ENCODE assay signal across 9 mouse cellular contexts in genomic region chr9:21769558-21770183, GRCm38 (mm10). TPM values are rescaled to one million over a fixed set of nuclear protein-coding genes. Genes with fewer than 3 reads are reported as not detected.
DNase-seq lines count a peak whose midpoint lies in the region; ATAC-seq and TF ChIP-seq lines count a peak whose summit lies in the region.
"Had no signal": no experiment of that assay in that cellular context is flagged by ENCODE, and none has a peak within 500 bp of the region (broad histone marks: within the 10 kb centered on the region; RNA-seq: fewer than 3 reads in every experiment).

No protein-coding gene starts in this region.

- WGBS in stomach, embryonic 16.5 days: 73% methylated on average over 26 of the region's 26 CpGs

- intact Hi-C loops in heart, postnatal 14 days (cut with DNase I): loop anchor here (2.0 kb wide), 1 partner anchor 27 kb away; no protein-coding TSS in a partner anchor

- H3K27me3 ChIP-seq in testis, adult 2 months (ENCODE audit: control insufficient read depth, insufficient read depth, low read length): no peaks in the 10 kb centered on the region
- H3K27me3 ChIP-seq in stomach, embryonic 16.5 days (ENCODE audit: control insufficient read depth, insufficient read depth, low read length): no peaks in the 10 kb centered on the region
- H3K27me3 ChIP-seq: midbrain, embryonic 12.5 days had no signal

- no peak for TF ChIP-seq CTCF in testis, adult 2 months (IDR thresholded peaks at IDR 0.05; ENCODE audit: control insufficient read depth, insufficient read depth, insufficient replicate concordance, low read depth, low read length)

- peaks cover 12% of the 10 kb centered on the region for H3K4me1 ChIP-seq in testis, adult 2 months (ENCODE audit: control insufficient read depth, insufficient read depth, low read length)
- peaks cover 12% of the 10 kb centered on the region for H3K4me1 ChIP-seq in stomach, embryonic 16.5 days (ENCODE audit: control insufficient read depth, insufficient read depth, low read length)

- H3K9me3 ChIP-seq in stomach, embryonic 16.5 days (replicated peaks; ENCODE audit: control insufficient read depth, low read length): no peaks in the 10 kb centered on the region
- H3K9me3 ChIP-seq: midbrain, embryonic 12.5 days had no signal

- peak overlapping the region; percentile 39 for H3K9ac ChIP-seq in stomach, embryonic 16.5 days (ENCODE audit: low read length)
- H3K9ac ChIP-seq: midbrain, embryonic 12.5 days had no signal

- H3K36me3 ChIP-seq in testis, adult 2 months (ENCODE audit: control insufficient read depth, insufficient read depth, low read length): no peaks in the 10 kb centered on the region
- H3K36me3 ChIP-seq in stomach, embryonic 16.5 days (ENCODE audit: control insufficient read depth, insufficient read depth, low read length): peaks cover 6% of the 10 kb centered on the region; the same call in 1 of the 2 replicates
- H3K36me3 ChIP-seq: midbrain, embryonic 12.5 days had no signal

- DNase-seq in cerebellum, adult 8-10 months: peak; percentile 57
- DNase-seq in cerebellum, adult 9-10 months: no peak
- no peak for DNase-seq in testis, postnatal 14 days (ENCODE audit: low spot score)
- peak; percentile 70 to 72 for DNase-seq in heart, postnatal 14 days
- DNase-seq in spleen, adult 12 weeks (ENCODE audit: low spot score): no peak

- H3K4me3 ChIP-seq in testis, adult 2 months (ENCODE audit: control insufficient read depth, low read depth, low read length): no peak overlapping the region
- H3K4me3 ChIP-seq in stomach, embryonic 16.5 days (replicated peaks; ENCODE audit: low read length): no peak overlapping the region
- H3K4me3 ChIP-seq: midbrain, embryonic 12.5 days had no signal

- TF ChIP-seq POLR2A in testis, adult 2 months (IDR thresholded peaks at IDR 0.05; ENCODE audit: control insufficient read depth, low read depth, low read length): no peak

- no peak overlapping the region for H3K4me2 ChIP-seq in stomach, embryonic 16.5 days (ENCODE audit: low read depth, low read length)
- H3K4me2 ChIP-seq: midbrain, embryonic 12.5 days had no signal

- ATAC-seq in stomach, embryonic 16.5 days (ENCODE audit: insufficient read depth, low FRiP score): 0 out of 2 replicates have a peak, but pooled peaks have one; percentile 8
- ATAC-seq in monocyte, adult 5-6 weeks (replicated peaks; ENCODE audit: insufficient number of reproducible peaks, low FRiP score, low TSS enrichment, poor library complexity, severe bottlenecking): no peak

- peak overlapping the region; percentile 39 for H3K27ac ChIP-seq in testis, adult 2 months (ENCODE audit: control insufficient read depth, insufficient read depth, low read depth, low read length)
- peak overlapping the region; percentile 85; the same call in 1 of the 2 replicates for H3K27ac ChIP-seq in stomach, embryonic 16.5 days (ENCODE audit: low read length)

RNA-seq across cellular contexts. Expression of gene Spc24, which starts 9.6 kb away (rescaled TPM):
- polyA plus RNA-seq in testis, adult 2 months (2012; rRNA removed): 16.5 and 17.1 TPM in 2 replicates
- 1 to 10 TPM; 4.7 to 6.5 TPM for total RNA-seq in heart, postnatal 14 days (2021)
- polyA plus RNA-seq in stomach, embryonic 16.5 days (2015; fragmentation: Nextera tagmentation; extraction: Ambion mirVana): 83.7 and 87.5 TPM in 2 replicates
- total RNA-seq in monocyte, adult 5-6 weeks (2017): 4.1 to 8.0 TPM (median 6.2 TPM) in 3 replicates

RNA-seq across cellular contexts. Expression of gene Kank2, which starts 28.9 kb away (rescaled TPM):
- 6.7 and 6.9 TPM in 2 replicates for polyA plus RNA-seq in testis, adult 2 months (2012; rRNA removed)
- 10 to 100 TPM; 52.6 to 53.3 TPM for total RNA-seq in heart, postnatal 14 days (2021)
- 11.2 and 11.6 TPM in 2 replicates for polyA plus RNA-seq in stomach, embryonic 16.5 days (2015; fragmentation: Nextera tagmentation; extraction: Ambion mirVana)
- total RNA-seq in monocyte, adult 5-6 weeks (2017): 0.39 to 1.1 TPM in 2 of 3 replicates, not detected in the other

RNA-seq across cellular contexts. Expression of gene Ldlr, which starts 46.4 kb away (rescaled TPM):
- 2.9 TPM in 2 replicates for polyA plus RNA-seq in testis, adult 2 months (2012; rRNA removed)
- total RNA-seq in heart, postnatal 14 days (2021): 1 to 10 TPM; 3.4 to 3.8 TPM
- polyA plus RNA-seq in stomach, embryonic 16.5 days (2015; fragmentation: Nextera tagmentation; extraction: Ambion mirVana): 62.2 and 69.3 TPM in 2 replicates
- 63.8 to 106 TPM (median 96.1 TPM) in 3 replicates for total RNA-seq in monocyte, adult 5-6 weeks (2017)

Comparison
In these comparisons a context has a peak if more than half of its experiments do, and no peak if none do; other contexts are left out.
1. DNase-seq: peak in cerebellum, adult 8-10 months (single experiment) and heart, postnatal 14 days (2 of 2); none in cerebellum, adult 9-10 months (single experiment), testis, postnatal 14 days (single experiment) and spleen, adult 12 weeks (single experiment).
2. RNA of gene Kank2, which starts 28.9 kb away (total RNA-seq): 52.6 to 53.3 TPM in heart, postnatal 14 days; 0.39 to 1.1 TPM in monocyte, adult 5-6 weeks; every median in the first group is over 10 times any median in the second.
3. RNA of gene Ldlr, which starts 46.4 kb away (total RNA-seq): 63.8 to 106 TPM in monocyte, adult 5-6 weeks; 3.4 to 3.8 TPM in heart, postnatal 14 days; every median in the first group is over 10 times any median in the second.